Mouse (Mus musculus) left cerebral cortex, postnatal 14 days (tissue): ENCODE measurements around the gene Mcub. TPM values are rescaled to one million over a fixed set of nuclear protein-coding genes. Genes with fewer than 3 reads are reported as not detected.

Source experiments
- DNase-seq, 2 experiments: peaks; one replicate each; pipeline ENCODE4 v3.0.0; 2021 to 2022; ENCODE audit warnings: low spot score in 2 of 2, mixed read lengths in 1 of 2
- intact Hi-C: fragments of 180-260 bp; cut with DNase I; formaldehyde crosslinking; loops from one replicate; pipeline ENCODE4 v1.15.1; 2025
- total RNA-seq, 2 experiments: library from RNA; stranded (reverse); gene quantifications; 2 replicates each; pipeline ENCODE4 v1.2.3; 2021

The Mcub gene
- total RNA-seq, 2 experiments from 2014 or later: 0.62 to 0.93 TPM

DNA sequence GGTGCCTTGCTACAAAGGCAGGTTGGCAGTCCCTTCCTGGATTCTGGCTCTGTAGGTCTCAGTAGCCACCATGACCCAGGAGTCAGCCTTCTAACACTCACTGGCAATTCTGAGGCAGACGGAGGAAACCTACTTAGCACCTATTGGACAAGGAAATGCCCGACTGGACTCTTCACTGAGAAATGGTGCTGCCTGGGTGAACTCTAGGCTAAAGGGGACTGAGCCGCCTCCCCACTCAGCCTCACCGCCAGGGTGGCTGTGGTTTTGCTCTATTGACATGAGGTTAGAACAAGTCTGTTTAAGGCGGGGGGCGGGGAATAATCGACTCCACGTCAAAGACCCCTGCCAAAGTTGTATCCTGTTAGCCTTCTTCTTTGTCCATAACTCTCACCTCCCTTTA lies 66.1 kb downstream of the Mcub start:
- DNase-seq: no peak
- intact Hi-C loops: no loop called here

DNA sequence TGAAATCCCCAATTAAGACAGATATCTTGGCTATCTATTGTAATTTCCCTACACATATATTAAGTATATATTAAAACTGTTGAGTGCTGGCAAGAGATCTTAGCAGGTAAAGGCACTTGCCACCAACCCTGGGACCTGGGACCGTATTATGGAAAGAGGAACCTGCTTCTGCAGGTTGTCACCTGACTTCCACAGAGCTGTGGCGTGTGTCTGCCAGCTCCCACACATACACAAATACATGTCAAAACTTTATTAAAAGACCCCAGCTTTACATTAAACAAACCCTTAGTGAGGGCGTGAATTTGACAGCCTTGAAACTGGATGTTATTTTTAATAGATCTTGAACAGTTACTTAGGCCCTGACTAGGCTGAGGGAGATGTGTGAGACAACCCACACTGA lies 66.6 kb downstream of the Mcub start:
- intact Hi-C loops: no loop called here

DNA sequence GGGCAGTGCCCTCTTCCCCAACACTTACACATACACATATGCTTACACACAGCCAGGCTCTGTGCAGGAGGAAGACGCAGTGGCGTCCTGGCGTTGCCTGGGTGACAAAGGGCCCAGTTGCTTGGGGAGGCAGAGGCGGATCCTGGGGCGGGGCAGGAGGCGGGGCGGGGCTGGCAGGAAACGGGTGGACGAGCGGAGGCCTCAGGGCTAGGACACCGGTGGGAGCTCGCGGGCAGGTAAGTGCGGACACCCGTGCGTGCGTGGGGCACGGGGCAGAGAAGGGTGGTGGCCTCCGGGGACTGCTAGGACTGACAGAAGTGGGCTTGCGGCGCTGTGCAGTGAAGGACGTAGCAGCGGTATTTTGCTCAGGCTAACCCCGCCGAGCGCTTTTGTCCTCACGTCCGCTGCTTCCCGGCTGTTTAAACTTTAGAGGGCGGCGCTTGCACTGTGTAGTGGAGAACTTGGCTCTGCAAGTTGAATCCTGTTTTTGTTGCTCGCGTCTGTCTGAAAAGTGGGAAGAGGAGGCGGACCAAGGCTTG lies 68.7 kb downstream of the Mcub start, which contains the start of gene Casp6:
Casp6 (plus strand) TSS at position 155 of the 539 bp plus-strand sequence.
- peak; percentile 43 to 62 for DNase-seq

More for the DNA sequence above, 66.6 kb downstream of the Mcub start:
- DNase-seq: no peak

DNA sequence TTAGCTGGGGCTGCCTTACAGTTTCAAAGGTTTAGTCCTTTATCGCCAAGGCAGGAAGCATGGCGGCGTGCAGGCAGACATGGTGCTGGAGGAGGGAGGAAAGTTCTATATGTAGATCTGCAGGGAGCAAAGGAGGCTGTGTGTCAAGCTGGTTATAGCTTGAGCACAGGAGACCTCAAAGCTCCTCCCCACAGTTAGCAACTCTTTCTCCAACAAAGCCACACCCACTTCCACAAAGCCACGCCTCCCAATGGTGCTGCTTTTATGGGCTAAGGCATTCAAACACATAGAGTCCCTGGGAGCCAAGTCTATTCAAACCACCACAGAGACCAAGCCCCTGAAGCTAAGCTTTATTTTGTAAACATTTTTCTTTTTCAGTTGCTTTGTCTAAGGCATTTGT lies 71.1 kb downstream of the Mcub start:
- intact Hi-C loops: no loop called here
- DNase-seq: no peak

More for the DNA sequence above, 68.7 kb downstream of the Mcub start, which contains the start of gene Casp6:
- intact Hi-C loops: no loop called here

DNA sequence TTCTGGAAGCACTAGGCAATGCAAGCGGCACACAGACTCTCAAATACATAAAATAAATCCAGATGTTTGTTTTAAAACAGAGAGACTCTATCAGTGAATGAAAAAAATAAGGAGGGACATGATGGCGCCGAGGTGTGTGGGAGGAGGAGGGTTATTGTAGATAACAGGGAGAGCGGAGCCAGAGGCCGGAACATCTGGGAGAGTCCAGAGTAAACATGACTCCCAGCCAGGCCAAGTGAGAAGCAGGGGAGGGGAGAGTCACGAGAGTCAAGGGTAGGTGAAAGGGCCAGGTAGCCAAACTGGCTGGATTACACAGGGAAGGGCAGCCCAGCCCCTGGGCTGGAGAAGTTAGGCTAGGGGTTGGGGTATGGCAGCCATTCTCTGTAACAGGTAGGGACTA lies 73.4 kb downstream of the Mcub start:
- DNase-seq: no peak
- intact Hi-C loops: no loop called here

DNA sequence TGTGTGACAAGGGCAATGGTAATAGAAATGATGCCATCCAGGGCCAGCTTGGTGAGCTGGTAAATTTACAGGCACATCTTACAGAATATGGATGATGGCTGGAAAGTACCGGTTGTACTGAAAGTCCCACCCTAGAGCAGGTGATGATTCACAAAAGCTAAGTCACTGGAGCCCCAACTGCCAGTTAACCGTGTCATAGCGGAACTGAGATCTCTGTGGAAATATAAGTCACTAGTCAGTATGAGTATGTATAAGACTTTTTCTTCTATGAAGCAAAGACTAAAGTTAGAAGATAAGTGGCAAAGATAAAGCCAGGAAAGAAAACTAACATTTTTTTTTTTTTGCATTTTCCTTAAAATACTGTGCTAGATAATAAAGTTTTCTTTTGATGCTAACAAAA lies 76.9 kb downstream of the Mcub start:
- DNase-seq: no peak
- intact Hi-C loops: no loop called here

DNA sequence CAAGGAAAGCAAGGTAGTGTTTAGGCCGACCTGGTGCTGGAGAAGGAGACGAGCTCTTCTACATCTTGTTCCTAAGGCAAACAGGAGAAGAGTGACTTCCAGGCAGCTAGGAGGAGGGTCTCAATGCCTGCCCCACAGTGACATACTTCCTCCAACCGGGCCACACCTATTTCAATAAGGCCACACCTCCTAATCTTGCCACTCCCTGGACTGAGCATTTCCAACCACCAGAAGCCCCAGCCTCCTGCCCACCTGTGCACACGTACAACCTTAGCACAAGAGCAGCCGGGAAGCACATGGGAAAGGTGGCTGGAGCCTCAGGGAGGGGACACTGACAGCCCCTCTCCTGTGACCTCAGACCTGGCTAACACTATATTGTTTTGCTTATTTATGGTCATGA lies 78.0 kb downstream of the Mcub start:
- intact Hi-C loops: no loop called here
- DNase-seq: no peak

DNA sequence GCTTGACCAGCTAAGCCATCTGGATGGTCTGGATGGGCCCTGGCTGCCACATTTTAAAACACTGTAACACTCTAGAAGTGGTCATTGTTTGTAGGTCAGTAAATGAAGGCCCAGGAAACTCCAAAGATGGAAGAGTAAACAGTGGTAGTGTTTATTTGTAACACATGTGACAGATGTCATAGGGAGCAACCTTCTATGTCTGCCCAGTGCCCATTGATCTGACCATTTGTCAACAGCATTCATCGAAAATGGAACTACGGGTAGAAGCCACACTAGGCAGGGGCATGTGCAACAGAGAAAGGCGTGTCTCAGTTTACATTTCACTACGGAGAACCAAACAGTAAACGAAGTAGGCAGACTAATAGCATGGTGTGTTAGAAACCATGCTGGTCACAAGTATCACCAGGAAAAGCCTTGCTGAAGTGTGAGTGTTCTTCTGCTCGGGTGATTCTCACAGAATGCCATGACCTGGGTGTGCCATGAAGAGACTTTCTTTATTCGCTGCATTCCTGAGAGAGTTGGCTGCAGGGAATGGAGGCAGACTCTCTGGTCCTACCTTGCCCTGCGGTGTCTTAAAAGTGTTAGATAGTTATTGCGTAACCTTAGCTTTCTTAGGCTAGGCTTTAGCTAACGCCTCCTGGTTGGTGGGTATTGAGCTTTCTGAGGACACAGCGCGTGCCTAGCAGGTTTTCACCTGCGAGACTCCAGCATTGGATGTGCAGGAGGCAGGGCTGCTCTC lies 82.1 kb downstream of the Mcub start:
- no peak for DNase-seq
- intact Hi-C loops: no loop called here

DNA sequence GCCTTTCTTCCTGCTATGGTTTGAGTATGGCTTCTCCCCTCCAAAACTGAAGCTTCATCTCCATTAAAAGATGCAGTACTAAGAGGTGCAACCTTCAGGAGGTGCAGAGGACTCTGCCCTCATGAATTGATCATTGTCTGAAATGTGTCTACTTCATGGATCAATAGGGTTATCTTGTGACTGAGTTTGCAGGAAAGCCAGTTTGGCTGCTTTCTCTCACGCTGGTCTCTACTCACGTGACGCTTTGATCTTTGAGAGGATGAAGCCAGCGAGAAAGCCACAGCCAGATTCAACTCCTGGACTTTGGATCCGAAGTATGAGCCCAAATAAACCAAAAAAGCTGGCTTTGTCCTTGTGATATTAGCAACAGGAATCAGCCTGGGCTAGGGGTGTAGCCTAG lies 83.6 kb downstream of the Mcub start:
- intact Hi-C loops: no loop called here
- no peak for DNase-seq

DNA sequence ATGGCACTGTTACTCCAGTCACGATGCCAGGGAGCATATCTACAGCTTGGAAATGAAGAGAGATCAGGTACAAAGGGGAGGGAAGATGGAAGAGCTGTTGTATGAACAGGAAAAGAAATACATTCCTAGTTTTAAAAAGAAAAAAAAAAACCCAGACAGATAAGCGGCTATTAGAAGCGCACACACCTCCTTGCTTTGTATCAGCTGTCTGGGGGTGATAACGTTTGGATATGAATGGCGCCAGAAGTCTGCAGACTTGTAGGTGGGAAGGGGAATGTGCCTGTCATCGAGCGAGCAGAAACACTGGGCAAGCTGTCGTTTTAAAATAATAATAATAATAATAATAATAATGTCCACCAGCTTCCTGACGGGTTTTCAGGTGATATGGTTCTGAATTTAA lies 84.4 kb downstream of the Mcub start:
- intact Hi-C loops: no loop called here
- no peak for DNase-seq

DNA sequence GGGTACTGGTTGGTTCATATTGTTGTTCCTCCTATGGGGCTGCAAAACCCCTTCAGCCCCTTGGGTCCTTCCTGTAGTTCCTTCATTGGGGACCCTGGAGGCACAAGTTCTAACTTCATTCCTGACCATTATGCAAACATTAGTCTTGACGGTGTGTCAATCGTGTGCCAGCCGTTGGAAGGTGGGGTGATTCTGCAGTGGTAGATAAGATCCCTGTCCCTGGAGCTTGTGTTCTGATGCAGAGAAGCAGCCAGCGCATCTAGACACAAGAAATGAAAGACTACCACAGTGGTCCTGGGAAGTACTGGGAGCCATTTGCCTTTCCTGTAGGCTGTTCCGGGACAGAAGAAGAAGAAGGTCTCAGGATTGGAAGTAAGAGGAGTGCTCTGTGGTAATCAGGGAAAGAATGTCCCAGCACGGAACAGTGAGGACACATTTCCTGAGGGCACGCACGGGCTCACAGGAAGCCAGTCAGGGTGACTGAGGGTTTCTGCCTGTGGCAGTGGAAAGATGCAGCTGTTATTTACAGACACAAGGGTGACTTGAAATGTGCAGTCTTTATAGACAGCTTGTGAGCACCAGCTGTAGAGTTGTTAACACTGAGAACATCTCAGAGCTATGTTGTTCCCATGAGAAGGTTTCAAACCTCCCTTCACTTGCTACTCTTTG lies 88.9 kb downstream of the Mcub start:
- DNase-seq: no peak
- intact Hi-C loops: no loop called here

DNA sequence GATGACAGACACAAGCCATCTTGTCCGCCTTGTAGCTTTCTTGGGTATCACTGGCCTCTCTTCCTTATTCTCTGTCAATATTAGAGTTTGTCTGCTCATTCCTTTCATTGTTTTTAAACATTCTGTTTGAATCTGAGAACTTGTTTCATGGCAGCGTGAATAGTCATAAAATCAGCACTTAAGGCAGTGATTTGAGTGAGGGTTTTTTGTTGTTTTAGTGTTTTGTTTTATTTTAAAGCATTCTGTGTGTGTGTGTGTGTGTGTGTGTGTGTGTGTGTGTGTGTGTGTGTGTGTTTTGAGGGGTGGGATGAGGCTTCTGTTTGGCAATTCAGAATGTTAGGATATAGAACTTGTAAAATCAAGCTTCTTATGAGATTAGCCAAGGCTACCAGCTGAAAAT lies 90.1 kb downstream of the Mcub start:
- DNase-seq: no peak
- intact Hi-C loops: loop anchor here (2.0 kb wide), 1 partner anchor 49 kb away; the partner anchor contains the start of gene Gar1

DNA sequence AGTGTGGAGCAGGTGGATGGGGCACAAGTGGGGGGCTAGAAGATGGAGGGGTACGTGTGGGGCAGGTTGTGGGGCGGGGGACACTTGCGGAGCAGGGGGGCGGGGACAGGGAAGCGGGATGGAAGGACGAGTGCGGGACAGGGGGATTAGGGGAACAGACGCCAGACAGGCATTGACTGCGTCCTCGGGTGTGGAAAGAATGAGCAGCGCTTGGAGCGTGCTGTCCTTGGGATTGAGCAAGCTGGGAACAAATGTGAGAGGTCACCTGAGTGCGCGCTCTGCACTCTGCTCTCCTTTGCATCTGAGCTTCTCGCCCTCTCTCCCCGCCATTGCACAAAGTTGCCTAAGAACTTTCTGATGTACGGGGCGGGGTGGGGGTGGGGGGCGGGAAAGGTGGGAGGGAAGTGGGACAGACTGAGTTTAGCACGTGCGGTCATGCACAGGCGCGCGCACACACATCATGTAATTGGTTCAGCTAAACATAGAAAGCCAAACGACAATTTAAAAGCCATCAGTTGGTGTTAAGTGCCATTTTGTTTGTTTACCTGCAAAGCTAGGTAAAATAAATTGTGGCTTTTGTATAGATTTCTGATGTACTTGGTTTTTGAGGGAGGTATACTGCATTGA lies 90.8 kb downstream of the Mcub start:
- DNase-seq: no peak
- intact Hi-C loops: loop anchor here (2.0 kb wide), 1 partner anchor 48 kb away; the partner anchor contains the start of gene Gar1

DNA sequence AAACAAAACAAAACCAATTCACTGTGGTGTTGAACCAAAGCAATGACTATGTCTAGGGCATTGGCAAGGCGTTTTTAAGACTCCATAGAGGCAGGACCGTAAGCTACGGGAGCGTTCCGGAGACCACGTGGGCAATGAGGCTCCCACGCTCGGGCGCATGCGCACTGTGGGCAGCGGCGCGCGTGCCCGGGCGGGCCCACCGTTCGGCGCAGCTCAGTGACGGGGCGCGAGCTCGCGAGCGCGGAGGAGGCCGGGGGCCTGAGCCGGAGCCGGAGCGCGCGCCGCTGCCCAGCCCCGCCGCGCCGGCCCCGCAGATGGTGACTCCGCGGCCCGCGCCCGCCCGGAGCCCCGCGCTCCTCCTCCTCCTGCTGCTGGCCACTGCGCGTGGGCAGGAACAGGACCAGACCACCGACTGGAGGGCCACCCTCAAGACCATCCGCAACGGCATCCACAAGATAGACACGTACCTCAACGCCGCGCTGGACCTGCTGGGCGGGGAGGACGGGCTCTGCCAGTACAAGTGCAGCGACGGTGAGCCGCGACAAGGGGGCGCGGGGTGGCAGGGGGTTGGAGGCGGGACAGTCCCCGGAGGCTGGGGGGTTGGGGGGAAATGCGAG lies 91.5 kb downstream of the Mcub start, which contains the start of gene Pla2g12a:
Pla2g12a (plus strand) TSS at position 202 of the 617 bp plus-strand sequence.
- peak; percentile 93 to 95 for DNase-seq
- intact Hi-C loops: loop anchor here (2.0 kb wide), 1 partner anchor 48 kb away; the partner anchor contains the start of gene Gar1

DNA sequence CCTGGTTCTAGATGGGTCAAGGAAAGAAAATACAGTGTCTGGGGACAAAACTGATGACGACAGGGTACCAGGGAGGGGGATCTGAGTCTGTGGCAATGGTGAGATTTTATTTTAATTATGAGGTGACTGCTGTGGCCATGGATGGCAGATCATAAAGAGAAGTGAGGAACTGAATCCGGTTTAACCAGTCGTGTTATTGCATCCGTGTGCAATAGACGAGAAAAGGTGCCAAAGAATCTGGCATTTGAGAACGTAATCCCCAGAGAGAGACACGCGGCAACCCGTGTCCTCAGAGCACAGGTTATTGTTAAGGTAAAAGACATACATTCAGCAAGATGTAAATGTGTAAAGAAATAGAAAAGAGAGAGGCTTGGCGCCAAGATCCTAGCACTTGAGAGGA lies 92.7 kb downstream of the Mcub start:
- DNase-seq: no peak
- intact Hi-C loops: no loop called here

Other genes starting within 250 kb of the Mcub start
- gene Egf, start 214.9 kb downstream of the Mcub start, total RNA-seq: 1 to 10 TPM; 1.2 to 1.5 TPM
- gene Lrit3, start 166.2 kb downstream of the Mcub start, total RNA-seq: not detected
- under 1 TPM; 0.30 to 0.64 TPM for gene Rrh, start 147.6 kb downstream of the Mcub start, total RNA-seq
- gene Gar1, start 138.8 kb downstream of the Mcub start, total RNA-seq: 10 to 100 TPM; 41.1 to 48.8 TPM
- gene Cfi, start 134.3 kb downstream of the Mcub start, total RNA-seq: not detected
- gene Pla2g12a, start 91.6 kb downstream of the Mcub start, total RNA-seq: 10 to 100 TPM; 16.8 to 18.2 TPM
- 1 to 10 TPM; 5.9 to 8.9 TPM for gene Casp6, start 68.8 kb downstream of the Mcub start, total RNA-seq
- 10 to 100 TPM; 54.1 to 61.9 TPM for gene Sec24b, start 91.3 kb upstream of the Mcub start, total RNA-seq
- gene Col25a1, start 161.3 kb upstream of the Mcub start, total RNA-seq: 10 to 100 TPM; 26.4 to 32.3 TPM